Mouse (Mus musculus): ENCODE results near the gene Hist1h4k.
"Not testable (repeated sequence)": the region's sequence is repeated elsewhere in the genome, so short reads cannot be mapped to it uniquely, and the experiment has no call there.

Hist1h4k gene

DNA sequence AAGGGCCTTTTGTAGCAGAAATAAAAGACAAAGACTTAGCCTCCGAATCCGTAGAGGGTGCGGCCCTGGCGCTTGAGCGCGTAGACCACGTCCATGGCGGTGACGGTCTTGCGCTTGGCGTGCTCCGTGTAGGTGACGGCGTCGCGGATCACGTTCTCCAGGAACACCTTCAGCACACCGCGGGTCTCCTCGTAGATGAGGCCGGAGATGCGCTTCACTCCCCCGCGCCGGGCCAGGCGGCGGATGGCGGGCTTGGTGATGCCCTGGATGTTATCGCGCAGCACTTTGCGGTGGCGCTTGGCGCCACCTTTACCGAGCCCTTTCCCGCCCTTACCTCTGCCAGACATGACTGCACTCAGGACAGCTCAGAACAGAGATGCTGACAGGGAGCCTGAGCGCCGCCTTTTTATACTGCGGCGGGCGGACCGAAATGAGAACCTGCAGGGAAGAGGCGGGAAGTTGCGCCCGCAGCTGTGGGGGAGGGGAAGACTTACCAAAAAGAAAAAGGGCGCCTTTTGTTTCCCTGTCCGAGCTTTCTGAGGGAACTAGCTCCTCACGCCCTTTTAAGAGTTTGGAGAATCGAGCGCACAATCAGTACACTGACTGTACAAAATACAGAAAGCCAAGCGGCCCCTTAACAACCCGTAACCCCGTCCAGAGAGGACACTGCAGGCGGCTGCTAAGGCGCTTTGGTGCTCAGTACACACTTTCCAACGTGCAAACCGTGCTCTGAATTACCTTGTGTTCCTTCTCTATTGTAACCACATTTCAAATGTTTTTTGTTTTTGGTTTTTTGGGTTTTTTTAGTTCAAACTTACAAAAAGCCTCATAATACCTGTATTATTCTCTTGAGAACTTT, at the start of gene Hist1h4k:
Hist1h4k (minus strand) TSS at position 347 of the 859 bp plus-strand sequence.
- peak; percentile 84 to 89 for DNase-seq (ENCODE audit: low spot score in 2 of 2)

DNA sequence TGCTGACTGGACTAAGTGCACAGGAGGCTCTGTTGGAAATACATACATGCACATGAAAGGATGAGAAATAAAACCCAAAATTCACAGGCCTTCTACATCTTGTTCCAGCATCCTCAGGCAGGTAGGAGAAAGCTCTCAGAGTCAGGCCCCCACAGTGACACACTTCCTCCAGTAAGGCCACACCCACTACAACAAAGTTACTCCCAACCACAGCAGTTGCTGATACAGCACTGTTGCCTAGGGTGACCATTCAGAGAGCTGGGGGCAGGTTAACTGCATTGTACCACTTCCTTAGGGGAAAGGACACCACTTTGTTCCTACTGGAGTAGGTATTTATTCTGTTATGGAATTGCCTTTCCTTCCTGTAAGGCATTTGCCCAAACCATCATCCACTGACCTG, 46.9 kb upstream of the Hist1h4k start:
- not testable (repeated sequence) for DNase-seq (ENCODE audit: low spot score in 2 of 2)

GRCm38 (mm10) chr13:21795584-21795983, 45.3 kb upstream of the Hist1h4k start:
- no peak for DNase-seq (ENCODE audit: low spot score in 2 of 2)

- DNase-seq (ENCODE audit: low spot score in 2 of 2): no peak
Observed at GRCm38 (mm10) chr13:21790601-21791283, 40.4 kb upstream of the Hist1h4k start.

GRCm38 (mm10) chr13:21789925-21790324, 39.6 kb upstream of the Hist1h4k start:
- no peak for DNase-seq (ENCODE audit: low spot score in 2 of 2)

GRCm38 (mm10) chr13:21787760-21788593, 37.7 kb upstream of the Hist1h4k start:
- no peak for DNase-seq (ENCODE audit: low spot score in 2 of 2)

- peak; percentile 84 to 87 for DNase-seq (ENCODE audit: low spot score in 2 of 2)
Observed at GRCm38 (mm10) chr13:21786899-21787629, 36.8 kb upstream of the Hist1h4k start, which contains the start of the genes Hist1h2an and Hist1h2bp. TSS of gene Hist1h2an (minus strand) at chr13:21787218. TSS of gene Hist1h2bp (plus strand) at chr13:21787461.

DNA sequence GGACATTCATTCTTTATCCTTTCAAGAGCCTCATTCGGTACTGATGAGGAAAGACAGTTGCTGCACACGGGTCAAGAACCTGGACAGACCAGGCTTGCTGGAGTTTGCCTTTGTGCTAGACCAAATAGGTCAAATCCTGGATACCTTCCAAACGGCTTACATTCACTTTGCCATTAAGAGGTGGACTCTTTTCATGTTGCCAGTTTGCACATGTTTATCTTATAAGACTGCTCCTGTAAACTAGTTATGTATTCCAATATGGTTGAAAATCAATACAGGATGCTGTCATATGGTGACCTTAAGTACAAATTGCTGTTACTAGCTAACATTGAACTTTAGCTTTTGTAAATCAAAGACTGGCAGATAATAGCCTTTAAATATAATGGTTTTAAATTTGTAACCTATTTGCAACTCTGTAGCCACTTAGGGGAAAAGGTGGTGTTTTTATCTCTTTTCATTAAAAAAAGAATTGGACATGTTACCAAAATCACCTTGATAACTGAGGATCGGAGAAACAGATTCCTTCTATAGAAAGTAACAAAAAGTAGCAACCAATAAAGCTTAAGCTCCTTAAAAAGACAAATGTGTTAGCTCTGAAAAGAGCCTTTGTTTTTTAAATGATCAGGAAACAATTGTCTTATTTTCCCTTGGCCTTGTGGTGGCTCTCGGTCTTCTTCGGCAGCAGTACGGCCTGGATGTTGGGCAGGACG, 36.0 kb upstream of the Hist1h4k start:
- no peak for DNase-seq (ENCODE audit: low spot score in 2 of 2)

GRCm38 (mm10) chr13:21784311-21784710, 34.0 kb upstream of the Hist1h4k start:
- DNase-seq (ENCODE audit: low spot score in 2 of 2): no peak

- peak in 1 of 2 experiments; percentile 1 for DNase-seq (ENCODE audit: low spot score in 2 of 2)
Observed at GRCm38 (mm10) chr13:21783734-21784161, 33.4 kb upstream of the Hist1h4k start.

DNA sequence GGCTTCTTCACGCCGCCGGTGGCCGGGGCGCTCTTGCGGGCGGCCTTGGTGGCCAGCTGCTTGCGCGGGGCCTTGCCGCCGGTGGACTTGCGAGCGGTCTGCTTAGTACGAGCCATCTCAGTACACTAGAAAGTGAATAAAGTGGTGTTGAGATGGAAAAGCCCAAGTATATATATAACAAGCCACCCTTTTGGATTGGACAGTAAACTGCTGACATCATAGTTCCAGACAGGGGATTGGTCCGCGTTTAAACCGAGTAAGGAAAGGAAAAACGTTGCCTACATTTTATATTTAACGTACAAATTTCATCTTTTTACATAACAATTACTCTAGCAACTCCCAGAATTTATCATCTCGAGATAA, 32.9 kb upstream of the Hist1h4k start, which contains the start of gene Hist1h3i:
Hist1h3i (minus strand) TSS at position 116 of the 363 bp plus-strand sequence.
- DNase-seq (ENCODE audit: low spot score in 2 of 2): peak; percentile 13 to 28

GRCm38 (mm10) chr13:21782361-21783254, 32.3 kb upstream of the Hist1h4k start:
- DNase-seq (ENCODE audit: low spot score in 2 of 2): not testable (repeated sequence)

- no peak for DNase-seq (ENCODE audit: low spot score in 2 of 2)
Observed at GRCm38 (mm10) chr13:21781639-21782038, 31.3 kb upstream of the Hist1h4k start.

- DNase-seq (ENCODE audit: low spot score in 2 of 2): no peak
Observed at GRCm38 (mm10) chr13:21781021-21781555, 30.8 kb upstream of the Hist1h4k start.

- peak; percentile 21 to 51 for DNase-seq (ENCODE audit: low spot score in 2 of 2)
Observed at GRCm38 (mm10) chr13:21779767-21780731, 29.7 kb upstream of the Hist1h4k start, which contains the start of gene Hist1h1b. TSS of gene Hist1h1b (minus strand) at chr13:21780625.

- DNase-seq (ENCODE audit: low spot score in 2 of 2): peak; percentile 45 to 63
Observed at GRCm38 (mm10) chr13:21778814-21779766, 28.8 kb upstream of the Hist1h4k start.

GRCm38 (mm10) chr13:21755707-21756106, 5.4 kb upstream of the Hist1h4k start:
- no peak for DNase-seq (ENCODE audit: low spot score in 2 of 2)

All from urinary bladder, postnatal 36 days (tissue).